Mouse (Mus musculus): Measurements from ENCODE around the gene Rasal1.

Rasal1 gene

GRCm38 (mm10) chr5:120718600-120719378, 70.2 kb downstream of the Rasal1 start:
- no peak for DNase-seq (ENCODE audit: low read depth, low spot score)

DNA sequence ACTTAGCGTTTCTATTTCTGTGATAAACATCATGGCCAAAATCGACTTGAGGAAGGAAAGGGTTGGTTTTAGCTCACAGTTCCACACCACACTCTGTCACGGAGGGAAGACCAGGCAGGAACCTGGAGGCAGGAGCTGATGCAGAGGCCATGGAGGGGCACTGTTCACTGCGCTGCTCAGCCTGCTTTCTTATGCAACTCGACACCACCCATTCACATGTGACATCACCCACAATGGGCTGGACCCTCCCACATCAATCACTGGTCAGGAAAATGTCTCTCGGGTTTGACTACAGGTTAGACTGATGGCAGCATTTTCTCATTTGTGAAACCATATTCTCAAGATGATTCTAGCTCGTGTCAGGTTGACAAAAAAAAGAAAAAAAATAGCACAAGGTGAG, 72.4 kb downstream of the Rasal1 start:
- DNase-seq (ENCODE audit: low read depth, low spot score), result no peak

GRCm38 (mm10) chr5:120725811-120726455, 77.3 kb downstream of the Rasal1 start:
- no peak for DNase-seq (ENCODE audit: low read depth, low spot score)
